Comparison of ENCODE assay signal across 8 mouse cellular contexts in the genomic region with DNA sequence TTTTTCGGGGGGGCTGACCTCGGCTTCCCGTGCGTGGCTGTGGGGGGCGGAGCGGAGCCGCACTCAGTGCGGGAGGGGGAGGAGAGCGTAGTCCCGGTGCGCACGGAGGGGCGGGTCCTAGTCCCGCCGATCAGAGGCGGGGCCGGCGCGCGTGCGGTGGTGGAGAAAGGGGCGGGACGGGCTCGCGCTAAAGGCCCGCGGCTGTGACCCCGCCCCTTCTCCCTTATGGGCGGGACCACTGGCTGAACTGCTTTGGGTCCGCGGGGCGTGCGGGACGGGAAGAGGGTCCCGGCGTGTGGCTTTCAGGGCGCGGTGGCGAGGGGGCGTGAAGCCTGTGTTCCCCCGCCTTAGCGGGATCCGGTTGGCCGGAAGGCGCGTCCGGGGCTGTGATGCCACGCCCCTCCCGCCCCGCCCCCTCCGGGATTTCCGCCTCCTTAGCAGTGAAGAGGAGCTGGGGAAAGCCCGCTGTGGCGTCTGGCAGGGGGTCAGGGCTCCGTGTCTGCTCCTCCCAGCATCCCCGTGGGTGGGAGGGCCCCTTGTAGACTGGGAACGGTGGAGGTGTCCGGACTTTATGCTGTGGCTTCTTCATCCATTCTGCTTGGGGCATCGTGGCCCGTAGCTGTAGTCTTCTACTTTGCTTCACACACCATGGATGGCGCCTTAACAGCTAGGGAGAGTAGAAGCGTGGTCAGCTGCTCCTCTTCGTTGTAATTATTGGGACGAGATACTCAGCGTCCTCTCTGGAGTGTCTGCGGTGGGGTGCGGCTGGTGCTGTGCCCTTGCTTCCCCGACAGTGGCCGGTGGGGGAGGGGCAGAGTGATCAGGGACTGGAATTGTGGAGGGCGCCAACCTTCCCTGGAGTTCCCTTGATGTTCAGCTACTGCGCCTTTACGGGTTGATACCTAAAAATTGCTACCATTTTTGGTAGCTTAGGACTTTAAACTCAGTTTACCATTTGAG. TPM values are rescaled to one million over a fixed set of nuclear protein-coding genes. Genes with fewer than 3 reads are reported as not detected.
DNase-seq lines count a peak whose midpoint lies in the region; ATAC-seq lines count a peak whose summit lies in the region.

No protein-coding gene starts in this region.

- peak; percentile 94 to 98 for DNase-seq in adrenal gland, adult (ENCODE audit: inconsistent age in 2 of 2, low spot score in 1 of 2)
- DNase-seq in embryo, embryonic 10 days (ENCODE audit: low spot score): peak; percentile 89
- peak; percentile 87 for DNase-seq in gastrocnemius, postnatal 10 days
- peak; percentile 96 for DNase-seq in intestine, embryonic 14.5 days (ENCODE audit: low spot score)
- peak; percentile 82 to 93 for DNase-seq in left cerebral cortex, postnatal 10 days (ENCODE audit: extremely low spot score in 1 of 2, low spot score in 2 of 2)
- DNase-seq in right cerebral cortex, postnatal 10 days (ENCODE audit: low spot score in 2 of 2): peak; percentile 91 to 93
- peak; percentile 91 for DNase-seq in urinary bladder, postnatal 14 days (ENCODE audit: low spot score)

- H3K4me3 ChIP-seq in intestine, embryonic 14.5 days (ENCODE audit: low read depth, low read length): peak overlapping the region; percentile 92

- 1% methylated on average over 71 of the region's 72 CpGs for WGBS in intestine, embryonic 14.5 days

- peak overlapping the region; percentile 86 for H3K9ac ChIP-seq in intestine, embryonic 14.5 days (ENCODE audit: low read length)

- ATAC-seq in intestine, embryonic 14.5 days (replicated peaks; ENCODE audit: low FRiP score, low TSS enrichment, low read depth): peak; percentile 17
- ATAC-seq in megakaryocyte progenitor cell, adult 5-6 weeks (replicated peaks; ENCODE audit: poor library complexity): peak; percentile 7

- no peaks in the 10 kb centered on the region for H3K27me3 ChIP-seq in intestine, embryonic 14.5 days (replicated peaks; ENCODE audit: control insufficient read depth, insufficient read depth, low read length)

- peak overlapping the region; percentile 98 for H3K27ac ChIP-seq in intestine, embryonic 14.5 days (ENCODE audit: low read depth)

- intact Hi-C loops in left cerebral cortex, postnatal 10 days (cut with DNase I): loop anchor here (5.0 kb wide), 1 partner anchor 55 kb away; the partner anchor contains the start of gene Man2c1

- H3K36me3 ChIP-seq in intestine, embryonic 14.5 days (ENCODE audit: control insufficient read depth, insufficient read depth, low read length): peaks cover 6% of the 10 kb centered on the region

- H3K4me1 ChIP-seq in intestine, embryonic 14.5 days (replicated peaks; ENCODE audit: control insufficient read depth, insufficient read depth, low read length): peaks cover 12% of the 10 kb centered on the region

- no peaks in the 10 kb centered on the region for H3K9me3 ChIP-seq in intestine, embryonic 14.5 days (ENCODE audit: control insufficient read depth, low read length)

- peak overlapping the region; percentile 61 for H3K4me2 ChIP-seq in intestine, embryonic 14.5 days (ENCODE audit: low read length)

RNA-seq across cellular contexts. Expression of gene Sin3a, which starts 5.1 kb away (rescaled TPM):
- 10 to 100 TPM; 25.1 to 29.9 TPM for total RNA-seq in gastrocnemius, postnatal 10 days (2021)
- 42.1 and 45.5 TPM in 2 replicates for polyA plus RNA-seq in intestine, embryonic 14.5 days (2014; fragmentation: Nextera tagmentation; extraction: Ambion mirVana)
- 10 to 100 TPM; 29.5 to 34.8 TPM for total RNA-seq in left cerebral cortex, postnatal 10 days (2021)
- 81.5 and 89.2 TPM in 2 replicates for total RNA-seq in megakaryocyte progenitor cell, adult 5-6 weeks (2015)
- total RNA-seq in megakaryocyte progenitor cell, adult 5-6 weeks (2017): 81.3 and 127 TPM in 2 replicates

RNA-seq across cellular contexts. Expression of gene Man2c1, which starts 53.5 kb away (rescaled TPM):
- 10 to 100 TPM; 48.9 to 61.6 TPM for total RNA-seq in gastrocnemius, postnatal 10 days (2021)
- polyA plus RNA-seq in intestine, embryonic 14.5 days (2014; fragmentation: Nextera tagmentation; extraction: Ambion mirVana): 35.4 and 41.8 TPM in 2 replicates
- total RNA-seq in left cerebral cortex, postnatal 10 days (2021): 100 to 1,000 TPM; 140 to 148 TPM
- 42.4 and 53.8 TPM in 2 replicates for total RNA-seq in megakaryocyte progenitor cell, adult 5-6 weeks (2015)
- total RNA-seq in megakaryocyte progenitor cell, adult 5-6 weeks (2017): 50.6 and 61.7 TPM in 2 replicates

Comparison
In these comparisons a context has a peak if more than half of its experiments do, and no peak if none do; other contexts are left out.
1. Peak in every context shown above with its lines: DNase-seq, ATAC-seq, H3K4me3 ChIP-seq and H3K27ac ChIP-seq.